Mouse (Mus musculus): ENCODE measurements around the gene Map3k7cl. TPM values are rescaled to one million over a fixed set of nuclear protein-coding genes. Genes with fewer than 3 reads are reported as not detected.

Gene Map3k7cl
- total RNA-seq, 2 experiments from 2014 or later = 0.34 to 0.42 TPM

GRCm38 (mm10) chr16:87623881-87624280 is 70.8 kb downstream of the Map3k7cl start:
- intact Hi-C loops (cut with DNase I) = no loop called here
- DNase-seq (ENCODE audit: extremely low spot score in 1 of 2, low spot score in 2 of 2) = no peak
- H3K27ac ChIP-seq = no peak overlapping the region
- TF ChIP-seq CTCF (IDR thresholded peaks at IDR 0.05) = no peak
- no peak overlapping the region for H3K4me3 ChIP-seq

- TF ChIP-seq CTCF (IDR thresholded peaks at IDR 0.05) = no peak
- no peak overlapping the region for H3K27ac ChIP-seq
- intact Hi-C loops (cut with DNase I) = no loop called here
Observed at GRCm38 (mm10) chr16:87624937-87625336, 71.8 kb downstream of the Map3k7cl start.

GRCm38 (mm10) chr16:87625341-87625740 is 72.2 kb downstream of the Map3k7cl start:
- TF ChIP-seq CTCF (IDR thresholded peaks at IDR 0.05) = no peak
- DNase-seq (ENCODE audit: extremely low spot score in 1 of 2, low spot score in 2 of 2) = no peak
- intact Hi-C loops (cut with DNase I) = no loop called here
- no peak overlapping the region for H3K4me3 ChIP-seq
- H3K27ac ChIP-seq = no peak overlapping the region

More at GRCm38 (mm10) chr16:87624937-87625336, 71.8 kb downstream of the Map3k7cl start:
- no peak for DNase-seq (ENCODE audit: extremely low spot score in 1 of 2, low spot score in 2 of 2)
- H3K4me3 ChIP-seq = no peak overlapping the region

GRCm38 (mm10) chr16:87625816-87626215 is 72.7 kb downstream of the Map3k7cl start:
- no peak overlapping the region for H3K27ac ChIP-seq
- TF ChIP-seq CTCF (IDR thresholded peaks at IDR 0.05) = no peak
- no peak overlapping the region for H3K4me3 ChIP-seq
- intact Hi-C loops (cut with DNase I) = no loop called here
- no peak for DNase-seq (ENCODE audit: extremely low spot score in 1 of 2, low spot score in 2 of 2)

- Histone ChIP-seq H3K4me3 (no peak overlapping the region), H3K27ac (no peak overlapping the region)
- intact Hi-C loops (cut with DNase I) = no loop called here
- peak; percentile 14; the same call in 1 of the 2 replicates for TF ChIP-seq CTCF (IDR thresholded peaks at IDR 0.05)
- DNase-seq (ENCODE audit: extremely low spot score in 1 of 2, low spot score in 2 of 2) = no peak
Observed at GRCm38 (mm10) chr16:87626696-87627095, 73.6 kb downstream of the Map3k7cl start.

- no peak overlapping the region for H3K27ac ChIP-seq
- intact Hi-C loops (cut with DNase I) = no loop called here
- H3K4me3 ChIP-seq = no peak overlapping the region
- no peak for TF ChIP-seq CTCF (IDR thresholded peaks at IDR 0.05)
- no peak for DNase-seq (ENCODE audit: extremely low spot score in 1 of 2, low spot score in 2 of 2)
Observed at GRCm38 (mm10) chr16:87634709-87635108, 81.6 kb downstream of the Map3k7cl start.

DNA sequence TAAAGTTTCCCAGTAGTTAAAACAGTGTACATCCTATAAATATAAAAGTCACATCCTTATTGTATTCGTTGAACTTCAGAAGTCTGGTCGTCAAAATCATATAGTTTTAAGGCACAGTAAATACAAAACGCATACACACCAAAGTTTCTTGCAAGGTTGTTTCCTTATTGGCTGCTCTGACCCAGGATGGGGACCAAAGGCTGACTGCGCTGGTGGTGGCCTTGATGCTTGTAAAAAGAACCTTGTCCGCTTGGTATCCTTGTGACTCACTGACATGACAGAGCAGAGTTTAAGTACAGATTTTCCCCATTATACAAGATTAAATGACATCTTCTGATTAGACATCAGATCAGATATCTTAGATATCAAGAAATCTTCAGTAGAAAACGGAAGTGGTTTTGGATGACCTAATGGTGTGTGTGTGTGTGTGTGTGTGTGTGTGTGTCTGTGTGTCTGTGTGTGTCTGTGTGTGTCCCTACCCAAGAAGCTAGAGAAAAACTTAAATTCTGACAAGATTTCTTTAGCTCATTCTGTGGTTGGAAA is 82.2 kb downstream of the Map3k7cl start:
- no peak for TF ChIP-seq CTCF (IDR thresholded peaks at IDR 0.05)
- no peak overlapping the region for H3K4me3 ChIP-seq
- H3K27ac ChIP-seq = no peak overlapping the region
- intact Hi-C loops (cut with DNase I) = no loop called here
- DNase-seq (ENCODE audit: extremely low spot score in 1 of 2, low spot score in 2 of 2) = no peak

DNA sequence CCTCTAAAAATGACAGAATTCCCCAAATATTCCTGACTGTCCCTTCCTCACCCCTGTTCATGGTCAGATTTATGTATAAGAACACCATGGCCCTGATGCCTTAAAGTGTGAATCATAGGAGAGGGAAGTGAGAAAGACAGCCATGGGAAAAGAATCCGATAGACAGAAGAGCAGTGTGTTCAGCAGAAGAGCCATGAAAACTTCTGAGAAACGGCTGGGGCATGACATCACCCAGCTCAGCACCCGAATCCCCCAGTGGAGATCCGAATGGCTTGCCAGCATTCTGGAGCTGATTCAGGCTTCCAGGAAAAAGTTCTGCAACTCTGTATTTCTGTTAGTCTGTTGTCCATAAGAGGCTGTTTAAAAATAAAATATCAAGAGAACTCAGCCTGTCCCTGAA is 82.7 kb downstream of the Map3k7cl start:
- intact Hi-C loops (cut with DNase I) = no loop called here
- H3K4me3 ChIP-seq = no peak overlapping the region
- DNase-seq (ENCODE audit: extremely low spot score in 1 of 2, low spot score in 2 of 2) = no peak
- TF ChIP-seq CTCF (IDR thresholded peaks at IDR 0.05) = no peak
- H3K27ac ChIP-seq = no peak overlapping the region

DNA sequence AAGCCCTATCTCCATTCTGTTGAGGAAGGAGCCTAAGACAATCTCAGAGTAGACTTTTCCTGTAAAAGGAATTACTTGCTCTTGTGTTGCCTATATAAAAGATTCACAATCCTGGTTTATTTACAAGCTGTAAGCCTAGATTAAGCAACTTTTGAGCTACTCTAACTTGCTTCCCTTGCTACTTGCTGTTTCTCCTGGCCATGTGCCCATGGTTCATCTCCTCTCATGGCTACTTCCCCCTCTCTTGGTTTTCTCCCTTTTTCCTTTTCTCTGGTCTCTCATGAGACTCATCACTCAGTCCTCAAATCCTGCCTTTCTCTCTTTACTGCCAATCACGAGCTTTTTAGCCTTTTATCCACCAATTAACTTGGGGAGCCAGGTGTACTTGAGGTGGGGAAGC is 85.0 kb downstream of the Map3k7cl start:
- TF ChIP-seq CTCF (IDR thresholded peaks at IDR 0.05) = no peak
- Histone ChIP-seq H3K4me3 (no peak overlapping the region), H3K27ac (no peak overlapping the region)
- intact Hi-C loops (cut with DNase I) = no loop called here
- no peak for DNase-seq (ENCODE audit: extremely low spot score in 1 of 2, low spot score in 2 of 2)

- Histone ChIP-seq H3K27ac (no peak overlapping the region), H3K4me3 (no peak overlapping the region)
- intact Hi-C loops (cut with DNase I) = no loop called here
- TF ChIP-seq CTCF (IDR thresholded peaks at IDR 0.05) = no peak
- no peak for DNase-seq (ENCODE audit: extremely low spot score in 1 of 2, low spot score in 2 of 2)
Observed at GRCm38 (mm10) chr16:87642234-87642633, 89.1 kb downstream of the Map3k7cl start.

DNA sequence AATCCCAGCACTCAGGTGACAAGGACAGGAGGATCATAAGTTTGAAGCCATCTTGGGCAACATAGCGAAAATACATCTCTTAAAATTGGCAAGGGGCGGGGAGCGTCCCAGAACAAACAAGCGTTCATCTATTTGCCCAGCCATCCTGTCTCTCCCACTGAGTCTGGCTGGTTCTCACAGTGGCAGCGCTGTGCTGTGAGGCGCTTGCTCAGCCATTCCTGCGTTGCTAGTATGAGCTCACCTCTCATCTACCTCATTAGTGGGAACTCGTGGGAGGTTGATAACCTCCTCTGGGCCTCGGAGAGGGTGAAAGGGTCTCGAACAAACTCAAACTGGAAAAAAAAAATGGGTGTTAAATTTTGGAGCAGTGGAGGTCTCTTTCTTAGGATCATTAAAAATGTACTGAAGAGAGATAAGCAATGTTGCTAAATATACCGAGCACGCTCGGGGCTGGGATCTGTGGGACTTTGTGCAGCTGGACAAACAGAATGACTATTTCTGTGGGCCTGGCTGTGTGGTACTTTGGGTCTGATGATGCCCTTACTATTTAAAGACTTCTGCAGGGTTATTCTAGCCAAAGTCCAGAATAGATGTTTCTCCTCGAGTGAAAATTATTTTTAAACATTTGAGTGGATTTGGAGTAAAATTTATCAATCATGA is 91.1 kb downstream of the Map3k7cl start:
- intact Hi-C loops (cut with DNase I) = no loop called here
- Histone ChIP-seq H3K4me3 (no peak overlapping the region), H3K27ac (no peak overlapping the region)
- no peak for TF ChIP-seq CTCF (IDR thresholded peaks at IDR 0.05)
- DNase-seq (ENCODE audit: extremely low spot score in 1 of 2, low spot score in 2 of 2) = no peak

Other genes starting within 250 kb of the Map3k7cl start
- 10 to 100 TPM; 17.9 to 18.3 TPM for gene N6amt1, start 199.1 kb upstream of the Map3k7cl start, total RNA-seq (2021)
- gene Ltn1, start 120.7 kb upstream of the Map3k7cl start, total RNA-seq (2021) = 10 to 100 TPM; 41.9 to 48.9 TPM
- 1 to 10 TPM; 7.8 to 9.7 TPM for gene Rwdd2b, start 112.8 kb upstream of the Map3k7cl start, total RNA-seq (2021)
- 10 to 100 TPM; 41.8 to 49.8 TPM for gene Usp16, start 98.6 kb upstream of the Map3k7cl start, total RNA-seq (2021)
- gene Cct8, start 57.5 kb upstream of the Map3k7cl start, total RNA-seq (2021) = 100 to 1,000 TPM; 145 to 188 TPM
- gene Bach1, start 145.6 kb downstream of the Map3k7cl start, total RNA-seq (2021) = 10 to 100 TPM; 12.8 to 13.1 TPM

All from left cerebral cortex, adult 2 months (tissue).